Mouse (Mus musculus) CH12.LX (cell line): ENCODE results near the gene Gm20388. TPM values are rescaled to one million over a fixed set of nuclear protein-coding genes. Genes with fewer than 3 reads are reported as not detected.
A peak's percentile ranks its signal among the peaks of the same experiment; 100 is the strongest.

Experiments
- DNase-seq: peaks from one replicate; pipeline ENCODE4 v3.0.0-alpha.2; 2013; ENCODE audit errors: extremely low read depth
- H3K27ac ChIP-seq: 2 replicates; pipeline ENCODE4 v1.5.1; 2012; ENCODE audit warnings: low read depth, mild to moderate bottlenecking, control low read depth, moderate library complexity; ENCODE audit not compliant: insufficient read depth
- H3K27me3 ChIP-seq: replicated peaks from 2 replicates; pipeline ENCODE3; 2012; ENCODE audit warnings: inconsistent platforms
- H3K36me3 ChIP-seq, 2 experiments: replicated peaks in 1 of 2; 2 replicates each; pipeline versions ENCODE3 to v1.6.1; 2012; ENCODE audit warnings: inconsistent platforms in 1 of 2, low read length in 1 of 2, mild to moderate bottlenecking in 1 of 2, mixed read lengths in 1 of 2, moderate library complexity in 1 of 2; ENCODE audit not compliant: control insufficient read depth in 1 of 2, insufficient read depth in 1 of 2
- H3K4me1 ChIP-seq, 2 experiments: 2 replicates each; pipeline ENCODE4 v1.6.1; 2012; ENCODE audit warnings: inconsistent platforms in 1 of 2, moderate library complexity in 1 of 2; ENCODE audit not compliant: insufficient read depth in 2 of 2, control insufficient read depth in 1 of 2
- H3K4me2 ChIP-seq: 2 replicates; pipeline ENCODE4 v1.6.1; 2012; ENCODE audit warnings: low read depth, mild to moderate bottlenecking, control low read depth; ENCODE audit not compliant: poor library complexity, insufficient read depth, severe bottlenecking
- H3K4me3 ChIP-seq, 3 experiments: fragments of 150-350 bp in 1 of 3; sonication (generic) in 1 of 3; replicated peaks in 1 of 3; 2 replicates each; pipeline versions ENCODE3 to v1.5.1; 2011 to 2012; ENCODE audit warnings: low read depth in 2 of 3, low read length in 2 of 3, mild to moderate bottlenecking in 2 of 3, moderate library complexity in 2 of 3, control low read depth in 1 of 3, improper control_type of control experiment in 1 of 3, inconsistent platforms in 1 of 3, mixed read lengths in 1 of 3; ENCODE audit not compliant: poor library complexity in 1 of 3
- H3K79me2 ChIP-seq: replicated peaks from 2 replicates; pipeline ENCODE4 v1.6.1; 2012; ENCODE audit warnings: mild to moderate bottlenecking, moderate library complexity; ENCODE audit not compliant: control insufficient read depth, poor library complexity, insufficient read depth, severe bottlenecking; ENCODE audit errors: extremely low read depth
- H3K9ac ChIP-seq: 2 replicates; pipeline ENCODE4 v1.6.1; 2012; ENCODE audit warnings: low read depth, mild to moderate bottlenecking, control low read depth, moderate library complexity; ENCODE audit not compliant: insufficient read depth
- H3K9me3 ChIP-seq: replicated peaks from 2 replicates; pipeline ENCODE3; 2012; ENCODE audit warnings: low read length, inconsistent platforms, mixed read lengths
- CHD1 ChIP-seq: IDR thresholded peaks from 2 replicates; pipeline ENCODE4 v1.6.1; 2012; ENCODE audit warnings: low read depth, low read length, improper control_type of control experiment, inconsistent platforms
- E2F4 ChIP-seq: IDR thresholded peaks from 2 replicates; pipeline ENCODE4 v1.6.1; 2011; ENCODE audit warnings: low read depth, low read length, improper control_type of control experiment; ENCODE audit not compliant: insufficient replicate concordance
- ELF1 ChIP-seq: IDR thresholded peaks from 2 replicates; pipeline ENCODE4 v1.6.1; 2014; ENCODE audit warnings: low read depth, mild to moderate bottlenecking, inconsistent platforms, low read length, improper control_type of control experiment
- EP300 ChIP-seq: IDR thresholded peaks from 2 replicates; pipeline ENCODE4 v1.6.1; 2011; ENCODE audit warnings: low read length, improper control_type of control experiment
- MAFK ChIP-seq: IDR thresholded peaks from 2 replicates; pipeline ENCODE4 v1.6.1; 2011; ENCODE audit warnings: low read length, improper control_type of control experiment; ENCODE audit not compliant: insufficient replicate concordance
- MAX ChIP-seq: IDR thresholded peaks from 2 replicates; pipeline ENCODE4 v1.6.1; 2011; ENCODE audit warnings: low read length, improper control_type of control experiment
- MEF2A ChIP-seq: IDR thresholded peaks from 2 replicates; pipeline ENCODE4 v1.6.1; 2014; ENCODE audit warnings: low read depth, mild to moderate bottlenecking, inconsistent platforms, low read length, improper control_type of control experiment, borderline replicate concordance
- MXI1 ChIP-seq: IDR thresholded peaks from 2 replicates; pipeline ENCODE4 v1.6.1; 2011; ENCODE audit warnings: mild to moderate bottlenecking, low read depth, low read length, improper control_type of control experiment
- POLR2A ChIP-seq: IDR thresholded peaks from 2 replicates; pipeline ENCODE4 v1.6.1; 2011; ENCODE audit warnings: low read depth, mild to moderate bottlenecking, improper control_type of control experiment, low read length
- RCOR1 ChIP-seq: conservative IDR thresholded peaks from 2 replicates; pipeline ENCODE4 v1.6.1; 2012; ENCODE audit warnings: low read depth, mild to moderate bottlenecking, inconsistent platforms, low read length, improper control_type of control experiment
- TBP ChIP-seq: conservative IDR thresholded peaks from 2 replicates; pipeline ENCODE4 v1.6.1; 2011; ENCODE audit warnings: low read depth, low read length, improper control_type of control experiment
- TCF12 ChIP-seq: IDR thresholded peaks from 2 replicates; pipeline ENCODE4 v1.6.1; 2014; ENCODE audit warnings: low read depth, mild to moderate bottlenecking, inconsistent platforms, low read length, improper control_type of control experiment
- dilution Hi-C: fragments of 300-500 bp; cut with MboI; formaldehyde crosslinking; loops from 2 replicates; pipeline ENCODE4 v1.14.3; 2020; ENCODE audit warnings: low sequenced_read_pairs; ENCODE audit not compliant: extremely low pct_unique_long_range_greater_than_20kb, extremely low pct_ligation_motif_present
- in situ Hi-C: fragments of 300-500 bp; cut with MboI; formaldehyde crosslinking; loops from 3 replicates; pipeline ENCODE4 v1.14.3; 2019; ENCODE audit warnings: low sequenced_read_pairs, low pct_ligation_motif_present, low pct_unique_long_range_greater_than_20kb, mixed read lengths
- polyA plus RNA-seq: library from polyadenylated mRNA; unstranded; fragments of >175 nt; gene quantifications from 2 replicates; pipeline ENCODE4 v1.2.1, GENCODE M21; 2012; ENCODE audit warnings: low read depth; ENCODE audit not compliant: insufficient read length
- total RNA-seq, 2 experiments: library from RNA; depleted of rRNA; stranded (reverse); fragments of 300-350 nt in 1 of 2; fragments of >200 nt in 1 of 2; gene quantifications; 2 replicates each; pipeline ENCODE4 v1.2.3; 2012 to 2014

Gm20388 gene
- total and polyA plus RNA-seq, 3 experiments = 14.8 to 26.3 (median 22.2) TPM

- Histone ChIP-seq H3K4me3 (peak overlapping the region in 1 of 3 experiments; percentile 31), H3K79me2 (no peaks in the 10 kb centered on the region), H3K27me3 (peaks cover 27% of the 10 kb centered on the region), H3K9me3 (peaks cover 19% of the 10 kb centered on the region), H3K27ac (no peak overlapping the region), H3K4me1 (peaks cover 18 to 31% of the 10 kb centered on the region in 2 experiments), H3K36me3 (no peaks in the 10 kb centered on the region), H3K4me2 (peak overlapping the region; percentile 42), H3K9ac (peak overlapping the region; percentile 19; the same call in 1 of the 2 replicates)
- DNase-seq = peak; percentile 59
- dilution Hi-C loops = no loop called here
- peak; percentile 59; the same call in 1 of the 2 replicates for TF ChIP-seq ELF1
- TF ChIP-seq TCF12 = peak; percentile 26; the same call in 1 of the 2 replicates
- TF ChIP-seq CHD1 = no peak
- TF ChIP-seq MAX = no peak
- TF ChIP-seq E2F4 = no peak
- in situ Hi-C loops = no loop called here
These were observed 956.7 kb downstream of the Gm20388 start for GRCm38 (mm10) chr8:120867386-120867785.

- no peak for DNase-seq
- Histone ChIP-seq H3K27ac (no peak overlapping the region), H3K4me2 (no peak overlapping the region), H3K36me3 (no peaks in the 10 kb centered on the region), H3K4me3 (no peak overlapping the region)
- in situ Hi-C loops = no loop called here
- TF ChIP-seq CHD1 = no peak
- no peak for TF ChIP-seq TBP
- TF ChIP-seq E2F4 = no peak
- TF ChIP-seq RCOR1 = no peak
- TF ChIP-seq EP300 = no peak
- TF ChIP-seq MAFK = no peak
- TF ChIP-seq POLR2A = no peak
- no peak for TF ChIP-seq MEF2A
- TF ChIP-seq MAX = no peak
- TF ChIP-seq MXI1 = no peak
- TF ChIP-seq, all 38 proteins: peak for 0
- Histone ChIP-seq H3K9me3 (peaks cover 18% of the 10 kb centered on the region), H3K9ac (no peak overlapping the region), H3K27me3 (peaks cover 69% of the 10 kb centered on the region), H3K79me2 (no peaks in the 10 kb centered on the region), H3K4me1 (peaks cover 5 to 7% of the 10 kb centered on the region in 2 experiments)
- dilution Hi-C loops = no loop called here
These were observed 962.0 kb downstream of the Gm20388 start for GRCm38 (mm10) chr8:120872661-120873060.
